Mouse (Mus musculus) ES-Bruce4 (cell line): ENCODE measurements at regions not wholly inside any gene's neighbourhood (a gene's known extent, or its start where the extent isn't known, plus 50 kb on each side); places are given as distances from the start of the nearest gene placed in this dataset.

Experiments
- CTCF ChIP-seq: IDR thresholded peaks from one replicate; pipeline ENCODE4 v1.8.1; 2011; ENCODE audit warnings: low read depth, low read length
- EP300 ChIP-seq: IDR thresholded peaks from 2 replicates; pipeline ENCODE4 v1.6.1; 2011; ENCODE audit warnings: low read depth, low read length; ENCODE audit not compliant: insufficient read depth
- POLR2A ChIP-seq: IDR thresholded peaks from one replicate; pipeline ENCODE4 v1.8.1; 2011; ENCODE audit warnings: low read length; ENCODE audit not compliant: insufficient read depth

DNA sequence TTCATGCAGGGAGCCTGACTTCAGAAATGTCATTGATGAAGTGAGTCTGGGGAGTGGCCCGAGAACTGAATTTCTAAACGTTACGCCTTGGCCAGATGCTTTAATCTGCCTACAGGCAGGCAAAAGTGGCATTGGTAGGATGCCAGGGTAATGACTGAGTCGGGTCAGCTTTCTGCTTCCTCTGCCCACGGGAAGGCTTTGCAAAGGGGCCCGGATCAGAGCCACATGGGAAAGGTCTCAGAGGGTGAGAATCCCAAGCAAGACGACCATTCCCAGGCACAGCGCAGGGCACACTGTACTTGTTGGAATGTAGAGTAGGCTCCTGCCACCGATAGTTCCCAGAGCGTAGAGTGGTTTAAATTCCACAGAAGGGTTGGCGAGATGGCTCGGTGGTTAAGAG, 182.7 kb upstream of the Hes1 start:
- TF ChIP-seq EP300 (no peak), CTCF (no peak), POLR2A (no peak)
